Mouse (Mus musculus) erythroblast, adult 5-6 weeks (primary cell): ENCODE results near the gene Rmdn2. TPM values are rescaled to one million over a fixed set of nuclear protein-coding genes. Genes with fewer than 3 reads are reported as not detected.

Experiments
- ATAC-seq: replicated peaks from 2 replicates; pipeline ENCODE4 v1.8.0; 2016; ENCODE audit warnings: moderate number of reproducible peaks, mild to moderate bottlenecking, moderate TSS enrichment, inconsistent platforms; ENCODE audit not compliant: poor library complexity, low FRiP score, severe bottlenecking
- total RNA-seq, 2 experiments: library from RNA; stranded (forward) in 1 of 2; stranded (reverse) in 1 of 2; fragments of 150-400 nt in 1 of 2; fragments of 200-764, 138-1000 nt in 1 of 2; gene quantifications; 2 replicates each; pipeline versions ENCODE4 v1.2.3 to v1.2.4; 2015 to 2017; ENCODE audit warnings: low replicate concordance in 2 of 2

Rmdn2 gene
- total RNA-seq (2015; ENCODE audit: low replicate concordance), result not detected in 2 replicates
- 0.68 TPM in 1 of 2 replicates, not detected in the other for total RNA-seq (2017; ENCODE audit: low replicate concordance)

- no peak for ATAC-seq
Observed at GRCm38 (mm10) chr17:79611545-79611944, at the start of gene Rmdn2. Gene Rmdn2 (plus strand): TSS chr17:79611863.

DNA sequence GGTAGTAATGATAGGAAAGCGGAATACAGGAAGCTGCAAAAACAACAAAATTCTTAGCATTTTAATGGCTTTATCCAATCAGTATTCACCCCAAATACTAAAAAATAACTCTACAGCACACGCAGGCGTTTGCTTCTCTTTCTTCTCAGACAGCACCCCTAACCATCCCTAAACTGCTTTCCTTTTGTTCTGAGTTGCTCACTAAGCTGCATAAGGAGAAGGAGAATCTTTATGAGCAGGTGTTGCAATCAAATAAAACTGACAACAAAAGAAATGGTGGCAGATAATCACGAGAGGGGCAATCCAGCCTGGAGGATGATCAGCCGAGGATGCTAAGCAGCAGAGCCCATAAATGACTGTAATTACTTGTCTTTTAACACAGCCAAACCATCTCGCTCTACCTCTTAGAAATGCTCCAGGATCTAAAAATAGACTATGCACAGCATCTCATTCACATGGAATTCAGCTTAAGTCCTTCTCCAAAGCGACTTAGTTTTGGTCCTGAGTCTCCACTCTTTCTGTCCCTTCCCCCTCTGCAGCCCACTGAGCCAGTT lies 48.5 kb upstream of the Rmdn2 start:
- ATAC-seq, result no peak

GRCm38 (mm10) chr17:79563721-79564120 lies 47.9 kb upstream of the Rmdn2 start:
- ATAC-seq, result no peak

GRCm38 (mm10) chr17:79565241-79565961 lies 46.3 kb upstream of the Rmdn2 start:
- ATAC-seq, result no peak

DNA sequence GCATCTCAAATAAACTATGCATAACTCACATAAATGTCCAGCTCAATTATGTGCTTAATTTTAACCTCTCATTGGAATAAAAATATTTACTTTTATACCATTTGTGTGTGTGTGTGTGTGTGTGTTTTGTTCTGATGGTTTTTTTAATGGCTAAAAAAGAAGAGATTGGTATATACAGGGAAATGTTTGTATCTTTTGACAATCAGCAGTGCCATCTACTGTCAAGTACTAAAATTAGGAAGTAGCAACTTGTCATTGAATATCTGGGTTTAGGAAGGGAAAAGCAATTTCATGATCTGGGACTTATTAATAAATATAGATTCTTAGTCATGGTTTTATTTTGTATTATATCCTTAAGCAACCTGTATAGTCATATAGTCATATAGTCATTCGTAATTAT lies 43.3 kb upstream of the Rmdn2 start:
- no peak for ATAC-seq

- no peak for ATAC-seq
Observed at GRCm38 (mm10) chr17:79578328-79578727, 33.3 kb upstream of the Rmdn2 start.

DNA sequence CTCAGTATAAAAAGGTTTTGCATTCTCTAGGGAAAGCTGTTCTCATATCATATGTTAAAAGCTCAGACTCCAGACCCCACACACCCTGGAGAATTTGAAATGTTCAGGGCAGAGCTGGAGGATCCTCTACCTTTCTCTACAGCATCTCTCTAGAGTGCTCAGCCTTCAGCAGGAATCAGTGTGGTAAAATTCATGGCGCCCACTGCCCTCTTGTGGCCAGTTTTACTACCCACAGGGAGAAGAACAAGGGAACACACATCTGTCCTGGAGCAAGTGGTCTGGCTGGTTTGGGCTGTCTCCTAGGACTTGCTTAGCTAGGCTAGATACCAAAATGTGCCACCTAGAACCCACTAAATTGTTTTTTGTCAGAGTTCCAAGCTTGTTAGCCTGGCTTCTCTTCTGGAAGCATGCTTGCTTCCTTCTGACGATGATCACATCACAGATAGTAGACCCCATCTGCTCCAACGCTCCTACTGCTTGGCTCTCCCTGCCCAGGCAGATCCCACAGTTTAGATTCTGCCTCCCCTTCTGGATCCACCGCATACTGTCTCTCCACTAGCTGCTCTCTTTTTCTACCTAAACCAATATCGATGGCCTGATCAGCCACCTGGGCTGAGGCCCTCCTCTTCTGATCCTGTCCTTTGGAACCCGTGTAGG lies 31.3 kb upstream of the Rmdn2 start:
- no peak for ATAC-seq

DNA sequence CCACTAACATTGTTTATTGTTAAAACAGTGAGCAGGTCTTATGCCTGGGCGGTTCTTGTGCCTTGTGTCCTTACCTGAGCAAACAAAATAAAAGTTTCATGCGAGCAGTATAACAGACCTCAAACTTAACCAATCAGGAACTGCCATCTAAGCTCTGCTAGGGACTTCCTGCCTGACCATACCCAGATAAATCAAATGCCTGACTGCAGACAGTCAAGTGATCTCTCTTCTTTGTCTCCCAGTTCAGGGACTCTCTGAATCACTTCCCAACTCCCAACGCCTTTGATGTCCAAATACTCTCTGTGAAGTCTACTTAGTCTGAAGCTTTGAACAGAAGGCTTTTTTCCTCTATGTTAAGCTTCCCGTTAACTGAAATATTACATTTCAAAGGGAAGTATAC lies 28.2 kb upstream of the Rmdn2 start:
- ATAC-seq, result no peak

GRCm38 (mm10) chr17:79584246-79584800 lies 27.3 kb upstream of the Rmdn2 start:
- no peak for ATAC-seq

DNA sequence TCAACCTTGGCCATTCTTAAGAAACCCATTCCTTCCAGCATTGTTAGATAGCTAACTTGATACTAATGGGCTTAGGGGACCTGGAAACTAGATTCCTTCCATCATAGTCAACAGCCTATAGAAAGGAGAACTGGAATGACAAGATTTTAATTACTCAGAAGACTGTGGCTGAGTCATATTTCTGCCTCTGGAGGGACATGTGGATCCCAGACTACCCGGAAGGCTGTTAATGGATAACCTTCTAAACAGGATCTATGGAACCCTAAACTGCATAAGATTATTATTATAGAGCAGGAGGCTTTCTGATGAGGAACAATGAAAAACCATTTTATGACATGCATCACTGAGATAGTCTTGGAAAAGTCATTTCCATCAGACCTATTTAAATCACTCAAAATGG lies 21.8 kb upstream of the Rmdn2 start:
- no peak for ATAC-seq

- no peak for ATAC-seq
Observed at GRCm38 (mm10) chr17:79595996-79596395, 15.7 kb upstream of the Rmdn2 start.

- ATAC-seq, result no peak
Observed at GRCm38 (mm10) chr17:79598151-79598550, 13.5 kb upstream of the Rmdn2 start.

GRCm38 (mm10) chr17:79598596-79599577 lies 12.8 kb upstream of the Rmdn2 start:
- ATAC-seq, result no peak

DNA sequence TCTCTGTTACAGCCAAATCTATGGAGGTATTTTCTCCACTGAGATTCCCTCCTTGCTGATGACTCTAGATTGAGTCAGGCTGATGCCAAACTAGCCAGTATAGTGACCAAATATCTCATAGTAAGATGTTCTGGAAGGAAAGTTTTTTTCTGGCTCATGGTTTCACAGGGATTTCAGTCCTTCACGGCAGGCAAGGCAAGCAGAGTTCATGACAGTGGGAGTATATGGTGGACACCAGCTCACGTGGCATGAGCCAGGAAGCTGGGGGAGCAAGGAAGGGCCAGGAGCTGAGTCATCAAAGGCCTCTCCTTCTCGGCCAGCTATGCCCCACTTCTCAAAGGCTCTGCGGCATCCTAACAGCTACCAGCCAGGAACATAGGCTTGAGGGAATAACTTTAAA lies 11.6 kb upstream of the Rmdn2 start:
- ATAC-seq, result no peak

DNA sequence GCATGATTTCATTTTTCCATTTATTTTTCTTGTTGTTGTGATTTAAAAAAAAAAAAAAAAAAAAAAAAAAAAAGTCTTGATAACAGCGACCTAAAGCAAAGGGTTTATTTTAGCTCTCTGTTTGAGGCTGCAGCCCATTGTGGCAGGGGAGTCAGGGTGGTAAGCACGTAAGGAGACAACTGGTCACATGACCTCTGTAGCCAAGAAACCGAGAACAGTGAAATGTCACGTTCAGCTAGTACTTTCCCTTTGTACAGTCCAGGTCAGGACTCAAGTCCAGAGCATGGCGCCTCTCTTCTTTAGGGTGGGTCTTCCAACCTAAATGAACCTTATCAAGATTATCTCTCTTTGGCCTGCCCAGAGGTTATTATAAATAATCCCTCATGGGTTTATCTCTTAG lies 9.3 kb upstream of the Rmdn2 start:
- no peak for ATAC-seq

- ATAC-seq, result no peak
Observed at GRCm38 (mm10) chr17:79603427-79603826, 8.2 kb upstream of the Rmdn2 start.

GRCm38 (mm10) chr17:79605794-79606193 lies 5.9 kb upstream of the Rmdn2 start:
- ATAC-seq, result no peak

DNA sequence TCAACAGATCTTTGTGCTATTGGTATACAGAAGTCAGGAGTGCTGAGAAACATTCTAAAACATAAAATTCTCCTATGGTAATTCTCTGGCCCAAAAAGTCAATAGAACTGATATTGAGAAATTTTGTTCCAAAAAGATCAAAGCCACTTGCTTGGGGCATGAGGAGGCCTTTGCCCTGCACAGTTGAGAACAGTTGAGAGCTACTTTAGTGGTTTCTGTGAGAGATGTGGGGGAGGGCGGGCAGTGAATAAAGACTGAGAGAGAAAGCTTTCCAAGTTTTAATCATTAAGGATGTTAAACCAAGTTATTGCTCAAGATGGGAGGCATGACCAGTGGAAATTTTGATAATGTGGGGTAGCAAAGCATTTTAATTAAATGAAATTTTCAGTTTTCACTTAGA lies 2.0 kb upstream of the Rmdn2 start:
- no peak for ATAC-seq

GRCm38 (mm10) chr17:79610163-79610755 lies 1.4 kb upstream of the Rmdn2 start:
- no peak for ATAC-seq
